Mouse (Mus musculus): Measurements from ENCODE around the gene Il20. TPM values are rescaled to one million over a fixed set of nuclear protein-coding genes. Genes with fewer than 3 reads are reported as not detected.

The Il20 gene
- polyA plus RNA-seq, 1 experiment, result not detected

DNA sequence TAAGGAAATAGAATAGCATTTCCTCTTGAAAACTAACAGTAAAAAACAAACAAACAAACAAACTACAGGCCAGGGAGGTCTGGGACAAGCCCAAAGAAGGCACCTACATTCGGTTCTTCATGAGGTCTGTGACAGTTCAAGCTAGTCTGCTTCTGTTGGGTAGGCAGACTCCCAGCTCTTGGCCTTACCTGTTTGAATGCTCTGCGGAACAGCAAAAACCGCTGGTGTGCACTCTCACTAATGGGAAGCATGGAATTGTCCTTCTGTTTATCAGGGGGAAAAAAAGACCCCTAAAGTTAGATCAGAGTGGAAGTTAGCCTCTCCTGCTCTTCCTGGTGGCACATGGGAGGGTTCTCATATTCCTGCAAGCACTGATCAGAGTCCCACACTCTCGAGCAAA is 28.1 kb downstream of the Il20 start:
- no peak overlapping the region for H3K27ac ChIP-seq (ENCODE audit: control insufficient read depth, insufficient read depth, low read depth, low read length)
- no peaks in the 10 kb centered on the region for H3K36me3 ChIP-seq (ENCODE audit: control insufficient read depth, insufficient read depth, low read length)
- peaks cover 3% of the 10 kb centered on the region for H3K4me1 ChIP-seq (ENCODE audit: control insufficient read depth, insufficient read depth, low read length)
- H3K4me3 ChIP-seq (ENCODE audit: control insufficient read depth, low read depth, low read length), result no peak overlapping the region
- TF ChIP-seq CTCF (IDR thresholded peaks at IDR 0.05; ENCODE audit: control insufficient read depth, insufficient read depth, insufficient replicate concordance, low read depth, low read length) (no peak), POLR2A (IDR thresholded peaks at IDR 0.05; ENCODE audit: control insufficient read depth, low read depth, low read length) (no peak)
- H3K27me3 ChIP-seq (ENCODE audit: control insufficient read depth, insufficient read depth, low read length), result no peaks in the 10 kb centered on the region; the same call in 1 of the 2 replicates

DNA sequence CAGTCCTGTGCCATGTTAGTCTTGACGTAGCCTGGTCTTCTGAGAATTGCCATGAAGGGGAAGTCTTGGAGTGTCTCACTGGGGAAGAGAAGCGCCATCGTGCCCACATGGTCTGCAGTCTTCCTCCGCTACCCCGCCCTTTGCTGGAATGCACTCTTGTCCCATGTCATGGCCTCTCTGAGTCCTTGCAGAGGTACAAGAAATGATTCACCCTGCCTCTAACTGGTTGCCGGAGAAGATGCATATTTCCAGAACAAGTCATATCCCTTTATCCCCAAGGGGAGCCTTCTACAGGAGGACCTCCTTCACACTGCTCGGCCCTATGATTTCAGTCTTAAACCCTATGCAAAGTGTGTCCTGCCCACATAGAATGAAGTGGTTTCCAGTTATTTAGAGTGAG is 31.3 kb downstream of the Il20 start:
- H3K27me3 ChIP-seq (ENCODE audit: control insufficient read depth, insufficient read depth, low read length), result peaks cover 2% of the 10 kb centered on the region
- H3K36me3 ChIP-seq (ENCODE audit: control insufficient read depth, insufficient read depth, low read length), result no peaks in the 10 kb centered on the region
- no peak overlapping the region for H3K4me3 ChIP-seq (ENCODE audit: control insufficient read depth, low read depth, low read length)
- H3K27ac ChIP-seq (ENCODE audit: control insufficient read depth, insufficient read depth, low read depth, low read length), result no peak overlapping the region
- no peak for TF ChIP-seq CTCF (IDR thresholded peaks at IDR 0.05; ENCODE audit: control insufficient read depth, insufficient read depth, insufficient replicate concordance, low read depth, low read length)
- TF ChIP-seq POLR2A (IDR thresholded peaks at IDR 0.05; ENCODE audit: control insufficient read depth, low read depth, low read length), result no peak
- peaks cover 9% of the 10 kb centered on the region for H3K4me1 ChIP-seq (ENCODE audit: control insufficient read depth, insufficient read depth, low read length)

DNA sequence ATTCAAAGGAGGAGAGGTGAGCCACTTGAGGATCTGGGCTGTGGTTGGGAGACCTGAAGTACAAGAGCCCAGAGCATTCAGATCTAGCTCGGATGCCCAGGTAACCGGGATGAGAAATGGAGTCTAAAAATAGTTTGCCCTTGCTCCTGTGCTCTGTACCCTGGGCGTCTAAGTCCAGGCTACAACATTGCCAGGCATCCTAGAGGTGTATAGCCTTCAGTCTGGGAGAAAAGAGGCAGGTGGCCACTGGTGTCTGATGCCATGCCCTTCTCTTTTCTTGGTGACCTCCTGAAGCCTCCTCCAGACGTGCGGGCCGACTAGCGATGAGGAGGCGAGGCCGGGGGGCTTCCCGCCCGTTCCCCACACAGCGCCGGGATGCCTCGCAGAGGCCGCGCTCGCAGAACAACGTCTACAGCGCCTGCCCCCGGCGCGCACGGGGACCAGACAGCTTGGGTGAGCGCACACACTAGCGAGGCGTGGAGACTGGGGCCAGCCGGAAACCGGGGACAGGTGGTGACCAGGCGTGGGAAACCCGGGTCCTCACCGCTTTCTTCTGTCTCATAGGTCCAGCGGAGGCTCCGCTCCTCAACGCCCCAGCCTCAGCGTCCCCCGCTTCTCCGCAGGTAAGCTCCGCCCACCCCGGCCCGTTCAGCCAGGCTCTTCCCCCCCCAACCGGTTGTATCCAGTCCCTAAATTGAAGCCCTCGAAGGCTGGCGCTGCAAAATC is 33.2 kb downstream of the Il20 start:
- Histone ChIP-seq H3K27ac (ENCODE audit: control insufficient read depth, insufficient read depth, low read depth, low read length) (no peak overlapping the region), H3K36me3 (ENCODE audit: control insufficient read depth, insufficient read depth, low read length) (no peaks in the 10 kb centered on the region), H3K4me3 (ENCODE audit: control insufficient read depth, low read depth, low read length) (peak overlapping the region; percentile 73), H3K27me3 (ENCODE audit: control insufficient read depth, insufficient read depth, low read length) (peaks cover 2% of the 10 kb centered on the region), H3K4me1 (ENCODE audit: control insufficient read depth, insufficient read depth, low read length) (peaks cover 9% of the 10 kb centered on the region)
- no peak for TF ChIP-seq POLR2A (IDR thresholded peaks at IDR 0.05; ENCODE audit: control insufficient read depth, low read depth, low read length)
- no peak for TF ChIP-seq CTCF (IDR thresholded peaks at IDR 0.05; ENCODE audit: control insufficient read depth, insufficient read depth, insufficient replicate concordance, low read depth, low read length)

DNA sequence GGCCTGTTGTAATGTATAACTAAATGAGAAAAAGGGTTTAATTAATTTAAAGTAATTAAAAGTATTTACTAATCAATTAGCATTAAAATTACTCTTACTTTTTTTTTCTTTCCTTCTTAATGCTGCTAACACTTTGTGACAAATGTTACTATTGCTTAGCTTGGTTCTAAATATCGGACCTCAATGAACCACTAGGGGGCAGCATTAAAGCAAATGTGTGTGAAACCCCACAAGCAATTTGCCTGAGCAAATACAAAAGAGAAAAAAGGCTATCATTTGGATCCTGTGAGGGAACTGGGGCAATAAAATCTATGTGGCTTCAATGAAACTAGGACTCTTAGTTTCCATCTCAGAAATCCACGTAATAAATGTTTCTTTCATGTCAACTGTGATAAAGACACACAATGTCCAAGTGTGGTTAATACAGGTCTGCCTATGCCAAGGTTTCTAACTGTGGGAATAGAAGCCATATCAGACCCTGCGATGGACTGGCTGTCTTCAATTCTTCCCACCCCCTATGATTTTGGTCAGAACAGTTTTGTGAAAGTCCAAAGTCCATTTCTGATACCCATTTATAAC is 34.2 kb downstream of the Il20 start:
- Histone ChIP-seq H3K4me1 (ENCODE audit: control insufficient read depth, insufficient read depth, low read length) (peaks cover 9% of the 10 kb centered on the region), H3K27ac (ENCODE audit: control insufficient read depth, insufficient read depth, low read depth, low read length) (no peak overlapping the region), H3K4me3 (ENCODE audit: control insufficient read depth, low read depth, low read length) (no peak overlapping the region), H3K36me3 (ENCODE audit: control insufficient read depth, insufficient read depth, low read length) (no peaks in the 10 kb centered on the region), H3K27me3 (ENCODE audit: control insufficient read depth, insufficient read depth, low read length) (peaks cover 2% of the 10 kb centered on the region)
- no peak for TF ChIP-seq CTCF (IDR thresholded peaks at IDR 0.05; ENCODE audit: control insufficient read depth, insufficient read depth, insufficient replicate concordance, low read depth, low read length)
- no peak for TF ChIP-seq POLR2A (IDR thresholded peaks at IDR 0.05; ENCODE audit: control insufficient read depth, low read depth, low read length)

DNA sequence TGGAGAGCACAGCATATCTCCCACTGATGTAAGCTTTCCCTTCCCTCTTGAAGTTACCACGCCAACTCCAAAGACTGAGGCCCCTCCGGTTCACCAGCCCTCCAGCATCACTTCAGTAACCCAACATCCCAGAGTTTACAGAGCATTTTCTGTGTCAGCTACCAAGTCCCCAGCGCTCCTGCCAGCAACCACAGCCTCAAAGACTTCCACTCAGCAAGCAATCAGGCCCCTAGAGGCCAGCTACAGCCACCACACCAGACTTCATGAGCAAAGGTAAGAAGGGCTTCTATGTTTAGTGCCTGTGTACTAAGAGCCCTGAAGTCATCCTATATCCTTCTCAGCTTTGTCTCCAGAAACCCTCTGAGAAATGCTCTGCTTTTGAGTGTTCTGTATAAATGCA is 35.3 kb downstream of the Il20 start:
- Histone ChIP-seq H3K4me1 (ENCODE audit: control insufficient read depth, insufficient read depth, low read length) (peaks cover 9% of the 10 kb centered on the region), H3K4me3 (ENCODE audit: control insufficient read depth, low read depth, low read length) (no peak overlapping the region)

DNA sequence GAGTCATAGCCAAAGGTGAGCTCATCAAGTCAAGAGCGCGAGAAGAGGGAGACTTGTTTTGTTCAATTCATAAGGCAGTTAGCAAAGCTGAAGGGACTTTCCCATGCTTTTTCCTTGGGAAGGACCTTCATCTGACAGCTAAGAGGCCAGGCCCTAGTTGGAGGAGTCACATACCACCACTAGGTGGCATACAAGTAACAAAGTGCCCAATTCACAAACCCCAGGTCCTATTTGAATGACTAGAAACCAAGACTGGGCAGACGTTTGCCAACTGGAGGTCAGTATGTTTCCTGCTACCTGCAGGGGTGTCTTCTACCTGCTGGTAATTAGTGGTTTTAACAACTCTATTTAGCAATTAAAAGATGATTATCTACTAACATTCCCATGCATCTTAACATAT is 36.1 kb downstream of the Il20 start:
- H3K27me3 ChIP-seq (ENCODE audit: control insufficient read depth, insufficient read depth, low read length), result peaks cover 2% of the 10 kb centered on the region
- peaks cover 9% of the 10 kb centered on the region for H3K4me1 ChIP-seq (ENCODE audit: control insufficient read depth, insufficient read depth, low read length)
- H3K36me3 ChIP-seq (ENCODE audit: control insufficient read depth, insufficient read depth, low read length), result no peaks in the 10 kb centered on the region
- no peak overlapping the region for H3K4me3 ChIP-seq (ENCODE audit: control insufficient read depth, low read depth, low read length)
- no peak for TF ChIP-seq POLR2A (IDR thresholded peaks at IDR 0.05; ENCODE audit: control insufficient read depth, low read depth, low read length)
- no peak for TF ChIP-seq CTCF (IDR thresholded peaks at IDR 0.05; ENCODE audit: control insufficient read depth, insufficient read depth, insufficient replicate concordance, low read depth, low read length)
- no peak overlapping the region for H3K27ac ChIP-seq (ENCODE audit: control insufficient read depth, insufficient read depth, low read depth, low read length)

More for the DNA sequence above, 35.3 kb downstream of the Il20 start:
- Histone ChIP-seq H3K27me3 (ENCODE audit: control insufficient read depth, insufficient read depth, low read length) (peaks cover 2% of the 10 kb centered on the region), H3K27ac (ENCODE audit: control insufficient read depth, insufficient read depth, low read depth, low read length) (no peak overlapping the region), H3K36me3 (ENCODE audit: control insufficient read depth, insufficient read depth, low read length) (no peaks in the 10 kb centered on the region)
- no peak for TF ChIP-seq CTCF (IDR thresholded peaks at IDR 0.05; ENCODE audit: control insufficient read depth, insufficient read depth, insufficient replicate concordance, low read depth, low read length)

DNA sequence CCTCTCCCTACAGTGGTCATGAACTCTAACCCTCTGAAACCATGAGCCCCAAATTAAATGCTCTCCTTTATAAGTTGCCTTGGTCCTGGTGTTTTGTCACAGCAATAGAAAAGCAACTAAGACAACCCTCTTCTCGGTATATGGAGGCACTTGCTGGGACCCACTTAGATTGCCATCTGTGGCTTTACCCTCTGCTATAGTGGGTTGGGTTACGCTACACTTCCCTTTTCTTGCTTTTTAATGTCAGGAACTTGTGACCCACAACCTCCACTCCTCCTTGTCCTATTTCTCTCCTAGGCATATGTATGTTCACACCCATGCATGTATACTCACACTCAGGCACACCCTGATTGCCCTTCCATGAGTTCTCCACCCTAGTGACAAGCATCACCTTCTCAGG is 38.3 kb downstream of the Il20 start:
- H3K27ac ChIP-seq (ENCODE audit: control insufficient read depth, insufficient read depth, low read depth, low read length), result no peak overlapping the region

More for the DNA sequence above, 38.3 kb downstream of the Il20 start:
- peaks cover 4% of the 10 kb centered on the region for H3K4me1 ChIP-seq (ENCODE audit: control insufficient read depth, insufficient read depth, low read length)
- peaks cover under 1% of the 10 kb centered on the region for H3K27me3 ChIP-seq (ENCODE audit: control insufficient read depth, insufficient read depth, low read length)
- TF ChIP-seq POLR2A (IDR thresholded peaks at IDR 0.05; ENCODE audit: control insufficient read depth, low read depth, low read length) (no peak), CTCF (IDR thresholded peaks at IDR 0.05; ENCODE audit: control insufficient read depth, insufficient read depth, insufficient replicate concordance, low read depth, low read length) (no peak)
- H3K4me3 ChIP-seq (ENCODE audit: control insufficient read depth, low read depth, low read length), result no peak overlapping the region
- no peaks in the 10 kb centered on the region for H3K36me3 ChIP-seq (ENCODE audit: control insufficient read depth, insufficient read depth, low read length)

Measured in testis, adult 2 months (tissue).